Mouse (Mus musculus): ENCODE results near the gene Pde4a.

GRCm38 (mm10) chr9:21208626-21209025 lies 43.1 kb downstream of the Pde4a start:
- no peak for TF ChIP-seq POLR2A (IDR thresholded peaks at IDR 0.05; ENCODE audit: low read depth, low read length)
- TF ChIP-seq CTCF (IDR thresholded peaks at IDR 0.05; ENCODE audit: extremely low read depth, insufficient read depth, insufficient read length, insufficient replicate concordance), result no peak

Measured in spleen, adult 2 months (tissue).